Mouse (Mus musculus) forebrain, embryonic 13.5 days (tissue): ENCODE data around the gene Padi2. TPM values are rescaled to one million over a fixed set of nuclear protein-coding genes. Genes with fewer than 3 reads are reported as not detected.
A peak's percentile ranks its signal among the peaks of the same experiment; 100 is the strongest.

ENCODE experiments used
- ATAC-seq: fragments of 200-750 bp; cut with Nextera tagmentation; 2 replicates; pipeline ENCODE4 v1.8.0; 2017
- H3K27ac ChIP-seq: fragments of 300-500 bp; sonication (generic); 2 replicates; pipeline ENCODE4 v1.5.1; 2015; ENCODE audit warnings: inconsistent platforms, mild to moderate bottlenecking, moderate library complexity
- H3K27me3 ChIP-seq: fragments of 300-500 bp; sonication (generic); 2 replicates; pipeline ENCODE4 v1.6.1; 2015; ENCODE audit warnings: mild to moderate bottlenecking, inconsistent platforms
- H3K36me3 ChIP-seq: fragments of 300-500 bp; sonication (generic); 2 replicates; pipeline ENCODE4 v1.6.1; 2015; ENCODE audit warnings: mild to moderate bottlenecking, inconsistent platforms; ENCODE audit not compliant: poor library complexity, severe bottlenecking
- H3K4me1 ChIP-seq: fragments of 300-500 bp; sonication (generic); 2 replicates; pipeline ENCODE4 v1.6.1; 2015; ENCODE audit warnings: inconsistent platforms
- H3K4me2 ChIP-seq: fragments of 300-500 bp; sonication (generic); 2 replicates; pipeline ENCODE4 v1.6.1; 2015; ENCODE audit warnings: inconsistent platforms, mild to moderate bottlenecking, moderate library complexity
- H3K4me3 ChIP-seq: fragments of 300-500 bp; sonication (generic); 2 replicates; pipeline ENCODE4 v1.5.1; 2015; ENCODE audit warnings: mild to moderate bottlenecking, inconsistent platforms
- H3K9ac ChIP-seq: fragments of 300-500 bp; sonication (generic); 2 replicates; pipeline ENCODE4 v1.6.1; 2015; ENCODE audit warnings: mild to moderate bottlenecking, inconsistent platforms
- H3K9me3 ChIP-seq: fragments of 300-500 bp; sonication (generic); replicated peaks from 2 replicates; pipeline ENCODE4 v1.6.1; 2016; ENCODE audit warnings: inconsistent platforms
- WGBS: fragments of 180-500 bp; shearing (Covaris S2); methylation state at CpG from one replicate; pipeline ENCODE4 v1.1.7; 2015; 5-methylcytosine and 5-hydroxymethylcytosine counted together
- polyA plus RNA-seq: library from polyadenylated mRNA; unstranded; fragments of >200 nt; fragmentation: Nextera tagmentation; extraction: Ambion mirVana; gene quantifications from 2 replicates; pipeline ENCODE4 v1.2.1, GENCODE M21; 2015

Gene Padi2
- polyA plus RNA-seq, 1 experiment from 2014 or later: 0.12 TPM

- Histone ChIP-seq H3K4me1 (peaks cover 34% of the 10 kb centered on the region), H3K9ac (no peak overlapping the region), H3K27ac (no peak overlapping the region), H3K9me3 (no peaks in the 10 kb centered on the region), H3K4me2 (peak overlapping the region; percentile 99), H3K27me3 (no peaks in the 10 kb centered on the region), H3K4me3 (no peak overlapping the region), H3K36me3 (peaks cover 23% of the 10 kb centered on the region)
- no peak for ATAC-seq
- 43% methylated on average over 5 of the region's 5 CpGs for WGBS
These were observed 56.8 kb downstream of the Padi2 start for GRCm38 (mm10) chr4:140962950-140963349.

- peaks cover 33% of the 10 kb centered on the region for H3K36me3 ChIP-seq
- no peak overlapping the region for H3K4me2 ChIP-seq
- H3K27me3 ChIP-seq: no peaks in the 10 kb centered on the region
- H3K9me3 ChIP-seq: no peaks in the 10 kb centered on the region
- no peak overlapping the region for H3K9ac ChIP-seq
- WGBS: 90% methylated on average over 9 of the region's 9 CpGs
- H3K4me3 ChIP-seq: no peak overlapping the region
- ATAC-seq: no peak
- peaks cover 34% of the 10 kb centered on the region for H3K4me1 ChIP-seq
- no peak overlapping the region; the same call in 1 of the 2 replicates for H3K27ac ChIP-seq
These were observed 57.9 kb downstream of the Padi2 start for GRCm38 (mm10) chr4:140963941-140964597.

- WGBS: 13% methylated on average over 7 of the region's 7 CpGs
- H3K36me3 ChIP-seq: peaks cover 38% of the 10 kb centered on the region
- H3K9me3 ChIP-seq: no peaks in the 10 kb centered on the region
- no peak overlapping the region for H3K4me2 ChIP-seq
- H3K27me3 ChIP-seq: no peaks in the 10 kb centered on the region
- H3K9ac ChIP-seq: no peak overlapping the region
- peaks cover 34% of the 10 kb centered on the region for H3K4me1 ChIP-seq
- peak overlapping the region; percentile 19 for H3K27ac ChIP-seq
- no peak overlapping the region for H3K4me3 ChIP-seq
- ATAC-seq: peak; percentile 3; the same call in 1 of the 2 replicates
These were observed 58.5 kb downstream of the Padi2 start for GRCm38 (mm10) chr4:140964620-140965019.

GRCm38 (mm10) chr4:140967386-140968159 is 61.4 kb downstream of the Padi2 start:
- Histone ChIP-seq H3K9me3 (no peaks in the 10 kb centered on the region), H3K36me3 (peaks cover 67% of the 10 kb centered on the region), H3K27me3 (no peaks in the 10 kb centered on the region), H3K4me1 (peaks cover 18% of the 10 kb centered on the region), H3K4me2 (no peak overlapping the region), H3K9ac (no peak overlapping the region), H3K27ac (no peak overlapping the region), H3K4me3 (no peak overlapping the region)
- no peak for ATAC-seq
- WGBS: 87% methylated on average over 11 of the region's 11 CpGs

- Histone ChIP-seq H3K9ac (no peak overlapping the region), H3K4me1 (no peaks in the 10 kb centered on the region), H3K27ac (no peak overlapping the region), H3K4me2 (no peak overlapping the region), H3K4me3 (no peak overlapping the region), H3K9me3 (no peaks in the 10 kb centered on the region), H3K36me3 (peaks cover 98% of the 10 kb centered on the region), H3K27me3 (no peaks in the 10 kb centered on the region)
- no peak for ATAC-seq
- 89% methylated on average over 13 of the region's 13 CpGs for WGBS
These were observed 65.5 kb downstream of the Padi2 start for GRCm38 (mm10) chr4:140971691-140972090.

GRCm38 (mm10) chr4:140974408-140974807 is 68.3 kb downstream of the Padi2 start:
- ATAC-seq: no peak
- peaks cover 98% of the 10 kb centered on the region for H3K36me3 ChIP-seq

GRCm38 (mm10) chr4:140975356-140975755 is 69.2 kb downstream of the Padi2 start:
- Histone ChIP-seq H3K4me2 (no peak overlapping the region), H3K9ac (no peak overlapping the region), H3K27me3 (no peaks in the 10 kb centered on the region), H3K4me1 (no peaks in the 10 kb centered on the region), H3K36me3 (peaks cover 97% of the 10 kb centered on the region), H3K9me3 (no peaks in the 10 kb centered on the region), H3K27ac (no peak overlapping the region), H3K4me3 (no peak overlapping the region)
- WGBS: 95% methylated on average over 7 of the region's 7 CpGs
- no peak for ATAC-seq

More at GRCm38 (mm10) chr4:140974408-140974807, 68.3 kb downstream of the Padi2 start:
- no peaks in the 10 kb centered on the region for H3K4me1 ChIP-seq
- no peak overlapping the region for H3K27ac ChIP-seq
- no peaks in the 10 kb centered on the region for H3K9me3 ChIP-seq
- 98% methylated on average over 6 of the region's 6 CpGs for WGBS
- H3K9ac ChIP-seq: no peak overlapping the region
- H3K4me3 ChIP-seq: no peak overlapping the region
- no peak overlapping the region for H3K4me2 ChIP-seq
- H3K27me3 ChIP-seq: no peaks in the 10 kb centered on the region

- Histone ChIP-seq H3K4me3 (no peak overlapping the region), H3K36me3 (peaks cover 78% of the 10 kb centered on the region), H3K4me2 (no peak overlapping the region), H3K4me1 (no peaks in the 10 kb centered on the region), H3K27me3 (no peaks in the 10 kb centered on the region), H3K9me3 (0 out of 2 replicates have a peak, but pooled peaks cover 6% of the 10 kb centered on the region), H3K27ac (no peak overlapping the region), H3K9ac (no peak overlapping the region)
- ATAC-seq: no peak
- WGBS: 90% methylated on average over 10 of the region's 10 CpGs
These were observed 71.1 kb downstream of the Padi2 start for GRCm38 (mm10) chr4:140977278-140977677.

GRCm38 (mm10) chr4:140977886-140978692 is 71.9 kb downstream of the Padi2 start:
- ATAC-seq: no peak
- H3K4me1 ChIP-seq: peaks cover 4% of the 10 kb centered on the region
- 0 out of 2 replicates have a peak, but pooled peaks cover 6% of the 10 kb centered on the region for H3K9me3 ChIP-seq
- H3K27me3 ChIP-seq: no peaks in the 10 kb centered on the region
- H3K36me3 ChIP-seq: peaks cover 70% of the 10 kb centered on the region
- no peak overlapping the region for H3K4me3 ChIP-seq
- no peak overlapping the region for H3K27ac ChIP-seq
- WGBS: 92% methylated on average over 14 of the region's 14 CpGs
- no peak overlapping the region for H3K9ac ChIP-seq
- no peak overlapping the region for H3K4me2 ChIP-seq

GRCm38 (mm10) chr4:140981605-140982004 is 75.5 kb downstream of the Padi2 start:
- H3K27ac ChIP-seq: no peak overlapping the region
- no peak overlapping the region for H3K4me3 ChIP-seq
- no peak overlapping the region for H3K4me2 ChIP-seq
- H3K9me3 ChIP-seq: 0 out of 2 replicates have a peak, but pooled peaks cover 6% of the 10 kb centered on the region
- H3K9ac ChIP-seq: no peak overlapping the region
- H3K36me3 ChIP-seq: peaks cover 35% of the 10 kb centered on the region
- H3K27me3 ChIP-seq: no peaks in the 10 kb centered on the region
- peaks cover 16% of the 10 kb centered on the region for H3K4me1 ChIP-seq
- 97% methylated on average over 2 of the region's 2 CpGs for WGBS
- no peak for ATAC-seq

- H3K27ac ChIP-seq: peak overlapping the region; percentile 44; the same call in 1 of the 2 replicates
- H3K9me3 ChIP-seq: 0 out of 2 replicates have a peak, but pooled peaks cover 6% of the 10 kb centered on the region
- peaks cover 23% of the 10 kb centered on the region for H3K4me1 ChIP-seq
- peaks cover 23% of the 10 kb centered on the region for H3K36me3 ChIP-seq
- no peak overlapping the region for H3K4me2 ChIP-seq
- H3K9ac ChIP-seq: no peak overlapping the region
- no peaks in the 10 kb centered on the region for H3K27me3 ChIP-seq
- whole genome bisulfite sequencing: 51% methylated on average over 4 of the region's 4 CpGs
- no peak for ATAC-seq
- H3K4me3 ChIP-seq: no peak overlapping the region
These were observed 76.7 kb downstream of the Padi2 start for GRCm38 (mm10) chr4:140982808-140983207.
